Comparison of ENCODE assay signal across 8 mouse cellular contexts in genomic region chr10:85651706-85652105, GRCm38 (mm10).
DNase-seq lines count a peak whose midpoint lies in the region; ATAC-seq lines count a peak whose summit lies in the region.

No protein-coding gene starts in this region.

- peak; percentile 22; the same call in 1 of the 2 replicates for ATAC-seq in limb, embryonic 12.5 days (ENCODE audit: insufficient number of reproducible peaks, insufficient read depth, low FRiP score, low TSS enrichment, low read depth)

- no peak overlapping the region for H3K9ac ChIP-seq in limb, embryonic 12.5 days (replicated peaks)

- no peaks in the 10 kb centered on the region for H3K9me3 ChIP-seq in limb, embryonic 12.5 days

- H3K27ac ChIP-seq in limb, embryonic 12.5 days = no peak overlapping the region

- no peak overlapping the region for H3K4me3 ChIP-seq in limb, embryonic 12.5 days (replicated peaks)

- 30% methylated on average over 7 of the region's 7 CpGs for WGBS in limb, embryonic 12.5 days

- H3K36me3 ChIP-seq in limb, embryonic 12.5 days = no peaks in the 10 kb centered on the region; the same call in 1 of the 2 replicates

- DNase-seq in B cell, adult 2 months = peak; percentile 30 to 45
- peak; percentile 36 for DNase-seq in T-cell, adult 2 months (ENCODE audit: low spot score)
- DNase-seq in embryo, embryonic 10 days (ENCODE audit: low spot score) = peak; percentile 85
- DNase-seq in heart, adult 8-10 months (ENCODE audit: low spot score) = peak; percentile 48
- DNase-seq in kidney, adult 9 months = peak; percentile 36
- peak; percentile 11 to 20 for DNase-seq in natural killer cell, adult 2 months (ENCODE audit: low spot score in 2 of 2)
- peak; percentile 57 for DNase-seq in thymus, postnatal 0 days (ENCODE audit: low spot score)

- H3K4me2 ChIP-seq in limb, embryonic 12.5 days = no peak overlapping the region

- H3K27me3 ChIP-seq in limb, embryonic 12.5 days = no peaks in the 10 kb centered on the region

- H3K4me1 ChIP-seq in limb, embryonic 12.5 days (replicated peaks) = peaks cover 11% of the 10 kb centered on the region; the same call in 1 of the 2 replicates

Comparison
In these comparisons a context has a peak if more than half of its experiments do, and no peak if none do; other contexts are left out.
1. DNase-seq: peak in every context shown above with its lines; median percentile 85 in embryo, embryonic 10 days; 57 in thymus, postnatal 0 days; 48 in heart, adult 8-10 months; 38 in B cell, adult 2 months; 36 in T-cell, adult 2 months; 36 in kidney, adult 9 months; 16 in natural killer cell, adult 2 months.